Mouse (Mus musculus): ENCODE measurements around the gene Ltb4r2.
A peak's percentile ranks its signal among the peaks of the same experiment; 100 is the strongest.

Gene Ltb4r2

GRCm38 (mm10) chr14:55765696-55766095 lies 4.5 kb downstream of the Ltb4r2 start, which contains the start of gene Ltb4r1:
Gene Ltb4r1, plus strand, starts transcription at chr14:55765962.
- no peak for TF ChIP-seq NANOG (IDR thresholded peaks at IDR 0.05; ENCODE audit: borderline replicate concordance, low read length)
- H3K4me3 ChIP-seq (replicated peaks; ENCODE audit: low read length): no peak within 1 kb of the TSS
- H3K36me3 ChIP-seq (ENCODE audit: insufficient read depth, low read length): no peaks in the 10 kb centered on the region
- H3K9me3 ChIP-seq (ENCODE audit: low read length): no peaks in the 10 kb centered on the region
- H3K27me3 ChIP-seq (ENCODE audit: insufficient read depth, low read length): peaks cover 92% of the 10 kb centered on the region
- peaks cover 52% of the 10 kb centered on the region for H3K4me1 ChIP-seq (replicated peaks; ENCODE audit: low read depth, low read length)

DNA sequence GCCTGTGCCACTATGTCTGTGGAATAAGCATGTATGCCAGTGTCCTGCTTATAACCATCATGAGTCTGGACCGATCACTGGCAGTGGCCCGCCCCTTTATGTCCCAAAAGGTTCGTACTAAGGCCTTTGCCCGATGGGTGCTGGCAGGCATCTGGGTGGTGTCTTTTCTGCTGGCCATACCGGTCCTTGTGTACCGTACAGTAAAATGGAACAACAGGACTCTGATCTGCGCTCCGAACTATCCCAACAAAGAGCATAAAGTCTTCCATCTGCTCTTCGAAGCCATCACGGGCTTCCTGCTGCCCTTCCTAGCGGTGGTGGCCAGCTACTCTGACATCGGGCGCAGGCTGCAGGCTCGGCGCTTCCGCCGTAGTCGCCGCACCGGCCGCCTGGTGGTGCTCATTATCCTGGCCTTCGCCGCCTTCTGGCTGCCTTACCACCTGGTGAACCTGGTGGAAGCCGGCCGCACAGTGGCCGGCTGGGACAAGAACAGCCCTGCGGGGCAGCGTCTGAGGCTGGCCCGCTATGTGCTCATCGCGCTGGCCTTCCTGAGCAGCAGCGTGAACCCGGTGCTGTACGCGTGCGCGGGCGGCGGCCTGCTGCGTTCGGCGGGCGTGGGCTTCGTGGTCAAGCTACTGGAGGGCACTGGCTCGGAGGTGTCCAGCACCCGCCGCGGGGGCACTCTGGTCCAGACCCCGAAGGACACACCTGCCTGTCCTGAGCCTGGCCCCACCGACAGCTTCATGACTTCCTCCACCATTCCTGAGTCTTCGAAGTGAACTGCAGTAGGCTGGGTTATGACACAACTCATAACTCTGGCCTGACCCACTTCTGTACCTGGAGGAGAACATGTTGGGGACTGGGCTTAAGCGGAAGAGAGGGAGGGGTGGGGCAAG lies 6.5 kb downstream of the Ltb4r2 start:
- H3K4me1 ChIP-seq (replicated peaks; ENCODE audit: low read depth, low read length): peaks cover 39% of the 10 kb centered on the region
- TF ChIP-seq CTCF (conservative IDR thresholded peaks at IDR 0.05; ENCODE audit: low read length): no peak
- H3K9me3 ChIP-seq (ENCODE audit: low read length): no peaks in the 10 kb centered on the region
- H3K27me3 ChIP-seq (ENCODE audit: insufficient read depth, low read length): peaks cover 88% of the 10 kb centered on the region
- H3K4me3 ChIP-seq (replicated peaks; ENCODE audit: low read length): peak overlapping the region; percentile 71
- H3K36me3 ChIP-seq (ENCODE audit: insufficient read depth, low read length): no peaks in the 10 kb centered on the region

- Histone ChIP-seq H3K4me1 (replicated peaks; ENCODE audit: low read depth, low read length) (peaks cover 32% of the 10 kb centered on the region), H3K27me3 (ENCODE audit: insufficient read depth, low read length) (peaks cover 86% of the 10 kb centered on the region), H3K36me3 (ENCODE audit: insufficient read depth, low read length) (no peaks in the 10 kb centered on the region), H3K4me3 (replicated peaks; ENCODE audit: low read length) (no peak overlapping the region), H3K9me3 (ENCODE audit: low read length) (no peaks in the 10 kb centered on the region)
- no peak for TF ChIP-seq CTCF (conservative IDR thresholded peaks at IDR 0.05; ENCODE audit: low read length)
- no peak for TF ChIP-seq POU5F1 (IDR thresholded peaks at IDR 0.05; ENCODE audit: borderline replicate concordance, low read length)
- TF ChIP-seq NANOG (IDR thresholded peaks at IDR 0.05; ENCODE audit: borderline replicate concordance, low read length): no peak
Measured at GRCm38 (mm10) chr14:55768555-55768954, 7.3 kb downstream of the Ltb4r2 start.

DNA sequence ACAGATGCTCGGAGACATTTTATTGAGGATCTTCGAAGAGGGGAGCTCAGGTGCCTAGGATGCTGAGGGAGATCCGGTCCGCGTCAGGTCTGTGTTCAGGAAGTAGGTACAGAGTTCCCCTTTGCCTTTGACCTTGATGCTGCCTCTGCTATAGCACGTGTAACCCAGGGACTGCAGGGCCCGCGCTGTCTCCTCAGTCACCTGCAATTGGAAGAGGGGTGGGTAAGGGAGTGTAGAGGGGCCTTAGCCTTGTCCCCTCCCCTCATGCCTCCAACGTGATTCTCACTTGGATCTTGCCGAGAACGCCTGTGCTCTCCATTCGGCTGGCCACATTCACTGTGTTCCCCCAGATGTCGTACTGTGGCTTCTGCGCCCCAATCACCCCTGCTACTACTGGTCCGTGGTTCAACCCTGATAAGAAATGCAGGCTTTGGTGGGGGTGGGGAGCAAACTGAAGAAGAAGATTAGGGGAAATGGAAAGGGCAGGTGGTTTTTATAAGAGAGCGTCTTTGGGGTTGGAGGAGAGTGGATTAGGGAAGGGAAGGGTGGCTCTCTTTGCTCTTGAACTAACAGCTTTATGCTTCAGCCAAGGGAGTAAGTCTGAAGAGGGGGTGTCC lies 8.0 kb downstream of the Ltb4r2 start:
- no peaks in the 10 kb centered on the region for H3K36me3 ChIP-seq (ENCODE audit: insufficient read depth, low read length)
- TF ChIP-seq POU5F1 (IDR thresholded peaks at IDR 0.05; ENCODE audit: borderline replicate concordance, low read length): no peak
- TF ChIP-seq NANOG (IDR thresholded peaks at IDR 0.05; ENCODE audit: borderline replicate concordance, low read length): no peak
- no peak for TF ChIP-seq CTCF (conservative IDR thresholded peaks at IDR 0.05; ENCODE audit: low read length)
- peaks cover 86% of the 10 kb centered on the region for H3K27me3 ChIP-seq (ENCODE audit: insufficient read depth, low read length)
- H3K9me3 ChIP-seq (ENCODE audit: low read length): no peaks in the 10 kb centered on the region
- peaks cover 32% of the 10 kb centered on the region for H3K4me1 ChIP-seq (replicated peaks; ENCODE audit: low read depth, low read length)
- no peak overlapping the region for H3K4me3 ChIP-seq (replicated peaks; ENCODE audit: low read length)

- no peaks in the 10 kb centered on the region for H3K36me3 ChIP-seq (ENCODE audit: insufficient read depth, low read length)
- peaks cover 81% of the 10 kb centered on the region for H3K27me3 ChIP-seq (ENCODE audit: insufficient read depth, low read length)
- H3K9me3 ChIP-seq (ENCODE audit: low read length): no peaks in the 10 kb centered on the region
- no peak for TF ChIP-seq POU5F1 (IDR thresholded peaks at IDR 0.05; ENCODE audit: borderline replicate concordance, low read length)
- TF ChIP-seq NANOG (IDR thresholded peaks at IDR 0.05; ENCODE audit: borderline replicate concordance, low read length): no peak
- TF ChIP-seq CTCF (conservative IDR thresholded peaks at IDR 0.05; ENCODE audit: low read length): no peak
- no peak overlapping the region for H3K4me3 ChIP-seq (replicated peaks; ENCODE audit: low read length)
- H3K4me1 ChIP-seq (replicated peaks; ENCODE audit: low read depth, low read length): peaks cover 27% of the 10 kb centered on the region
Measured at GRCm38 (mm10) chr14:55776711-55777110, 15.5 kb downstream of the Ltb4r2 start.

GRCm38 (mm10) chr14:55777176-55777575 lies 15.9 kb downstream of the Ltb4r2 start:
- no peak overlapping the region for H3K4me3 ChIP-seq (replicated peaks; ENCODE audit: low read length)
- no peaks in the 10 kb centered on the region for H3K9me3 ChIP-seq (ENCODE audit: low read length)
- TF ChIP-seq NANOG (IDR thresholded peaks at IDR 0.05; ENCODE audit: borderline replicate concordance, low read length) (no peak), CTCF (conservative IDR thresholded peaks at IDR 0.05; ENCODE audit: low read length) (no peak), POU5F1 (IDR thresholded peaks at IDR 0.05; ENCODE audit: borderline replicate concordance, low read length) (no peak)
- peaks cover 81% of the 10 kb centered on the region for H3K27me3 ChIP-seq (ENCODE audit: insufficient read depth, low read length)
- no peaks in the 10 kb centered on the region for H3K36me3 ChIP-seq (ENCODE audit: insufficient read depth, low read length)
- H3K4me1 ChIP-seq (replicated peaks; ENCODE audit: low read depth, low read length): peaks cover 30% of the 10 kb centered on the region

DNA sequence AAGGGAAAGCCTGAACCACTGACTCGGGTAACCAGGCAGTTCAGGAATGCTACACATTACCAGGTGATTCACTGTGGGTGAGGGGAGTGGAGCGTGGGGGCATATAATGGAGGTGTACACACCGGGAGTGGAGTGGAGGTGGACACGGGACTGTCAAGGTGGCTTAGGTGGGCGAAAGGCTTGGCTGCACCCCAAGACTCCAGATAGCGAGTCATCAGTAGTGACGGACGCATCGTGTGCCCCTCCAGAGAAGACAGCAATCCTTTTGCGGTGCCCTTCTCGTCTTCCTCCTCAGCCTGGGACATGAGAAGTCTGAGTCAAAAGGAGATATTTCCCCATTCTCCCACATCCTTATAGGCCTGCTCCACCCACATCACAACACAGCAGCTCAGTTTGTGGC lies 16.6 kb downstream of the Ltb4r2 start:
- H3K4me3 ChIP-seq (replicated peaks; ENCODE audit: low read length): no peak overlapping the region
- H3K27me3 ChIP-seq (ENCODE audit: insufficient read depth, low read length): peaks cover 81% of the 10 kb centered on the region
- TF ChIP-seq CTCF (conservative IDR thresholded peaks at IDR 0.05; ENCODE audit: low read length) (no peak), NANOG (IDR thresholded peaks at IDR 0.05; ENCODE audit: borderline replicate concordance, low read length) (no peak), POU5F1 (IDR thresholded peaks at IDR 0.05; ENCODE audit: borderline replicate concordance, low read length) (no peak)
- no peaks in the 10 kb centered on the region for H3K9me3 ChIP-seq (ENCODE audit: low read length)
- H3K36me3 ChIP-seq (ENCODE audit: insufficient read depth, low read length): no peaks in the 10 kb centered on the region
- H3K4me1 ChIP-seq (replicated peaks; ENCODE audit: low read depth, low read length): peaks cover 31% of the 10 kb centered on the region

DNA sequence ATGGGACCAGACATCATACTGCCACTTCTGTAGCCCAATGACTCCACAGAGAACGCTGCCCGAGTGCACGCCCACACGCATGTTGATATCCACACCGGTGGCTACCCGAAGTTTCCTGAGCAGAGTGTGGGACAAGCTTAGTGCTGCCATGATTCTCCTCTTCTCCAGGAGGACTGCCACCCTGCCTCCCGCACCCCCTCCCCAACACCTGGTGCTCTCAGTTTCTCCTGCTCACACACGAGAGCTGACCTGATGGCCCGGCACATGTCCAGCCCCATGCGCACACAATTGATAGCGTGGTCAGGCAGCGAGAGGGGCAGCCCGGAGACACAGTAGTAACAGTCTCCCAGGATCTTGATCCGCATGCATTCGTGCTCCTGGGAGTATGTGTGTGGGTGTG lies 17.5 kb downstream of the Ltb4r2 start:
- Histone ChIP-seq H3K27me3 (ENCODE audit: insufficient read depth, low read length) (peaks cover 83% of the 10 kb centered on the region), H3K36me3 (ENCODE audit: insufficient read depth, low read length) (no peaks in the 10 kb centered on the region)
- TF ChIP-seq CTCF (conservative IDR thresholded peaks at IDR 0.05; ENCODE audit: low read length) (no peak), POU5F1 (IDR thresholded peaks at IDR 0.05; ENCODE audit: borderline replicate concordance, low read length) (no peak), NANOG (IDR thresholded peaks at IDR 0.05; ENCODE audit: borderline replicate concordance, low read length) (no peak)

More for the DNA sequence above, 17.5 kb downstream of the Ltb4r2 start:
- H3K4me3 ChIP-seq (replicated peaks; ENCODE audit: low read length): peak overlapping the region; percentile 43
- peaks cover 40% of the 10 kb centered on the region for H3K4me1 ChIP-seq (replicated peaks; ENCODE audit: low read depth, low read length)
- H3K9me3 ChIP-seq (ENCODE audit: low read length): no peaks in the 10 kb centered on the region
